Mouse (Mus musculus): ENCODE measurements around the gene Trnp1.
A peak's percentile ranks its signal among the peaks of the same experiment; 100 is the strongest.

The Trnp1 gene

GRCm38 (mm10) chr4:133461362-133461761 is 37.0 kb downstream of the Trnp1 start:
- no peak for DNase-seq (ENCODE audit: extremely low read depth, insufficient read length, low spot score)

GRCm38 (mm10) chr4:133460796-133461325 is 37.5 kb downstream of the Trnp1 start:
- DNase-seq (ENCODE audit: extremely low read depth, insufficient read length, low spot score) = no peak

GRCm38 (mm10) chr4:133460006-133460405 is 38.3 kb downstream of the Trnp1 start:
- DNase-seq (ENCODE audit: extremely low read depth, insufficient read length, low spot score) = no peak

GRCm38 (mm10) chr4:133458044-133458443 is 40.3 kb downstream of the Trnp1 start:
- DNase-seq (ENCODE audit: extremely low read depth, insufficient read length, low spot score) = no peak

GRCm38 (mm10) chr4:133452433-133452832 is 45.9 kb downstream of the Trnp1 start:
- no peak for DNase-seq (ENCODE audit: extremely low read depth, insufficient read length, low spot score)

- no peak for DNase-seq (ENCODE audit: extremely low read depth, insufficient read length, low spot score)
Measured at GRCm38 (mm10) chr4:133451536-133451935, 46.8 kb downstream of the Trnp1 start.

- no peak for DNase-seq (ENCODE audit: extremely low read depth, insufficient read length, low spot score)
Measured at GRCm38 (mm10) chr4:133449726-133450125, 48.6 kb downstream of the Trnp1 start.

- DNase-seq (ENCODE audit: extremely low read depth, insufficient read length, low spot score) = no peak
Measured at GRCm38 (mm10) chr4:133448708-133449388, 49.5 kb downstream of the Trnp1 start.

GRCm38 (mm10) chr4:133447967-133448366 is 50.4 kb downstream of the Trnp1 start:
- DNase-seq (ENCODE audit: extremely low read depth, insufficient read length, low spot score) = no peak

GRCm38 (mm10) chr4:133447366-133447765 is 51.0 kb downstream of the Trnp1 start:
- DNase-seq (ENCODE audit: extremely low read depth, insufficient read length, low spot score) = peak; percentile 41

GRCm38 (mm10) chr4:133445727-133446126 is 52.6 kb downstream of the Trnp1 start:
- DNase-seq (ENCODE audit: extremely low read depth, insufficient read length, low spot score) = no peak

- no peak for DNase-seq (ENCODE audit: extremely low read depth, insufficient read length, low spot score)
Measured at GRCm38 (mm10) chr4:133443085-133443484, 55.3 kb downstream of the Trnp1 start.

GRCm38 (mm10) chr4:133442194-133442593 is 56.2 kb downstream of the Trnp1 start:
- no peak for DNase-seq (ENCODE audit: extremely low read depth, insufficient read length, low spot score)
